Mouse (Mus musculus) left cerebral cortex, adult 6 months (tissue): ENCODE measurements around the gene Gbp2. TPM values are rescaled to one million over a fixed set of nuclear protein-coding genes. Genes with fewer than 3 reads are reported as not detected.

Source experiments
- long read RNA-seq, 2 experiments: library from polyadenylated mRNA; unstranded; transcript quantifications; one replicate each; pipeline ENCODE4 v2.0.0; 2019 to 2020
- polyA plus RNA-seq: library from polyadenylated mRNA; unstranded; fragments of <200 nt; fragmentation: Nextera tagmentation; gene quantifications from 2 replicates; pipeline ENCODE4 v1.2.3, GENCODE M21; 2021

Gbp2 gene
- 2.5 and 3.8 TPM in 2 replicates for polyA plus RNA-seq
- long read RNA-seq, experiment 1, transcript Gbp2-201 (11 exons, 2,516 nt), result major isoform, 11 of 13 reads
- long read RNA-seq, experiment 1, partial matches to known transcripts, result 1 of 13 reads
- long read RNA-seq, experiment 1, other reads (novel, unspliced or antisense), result 1 of 13 reads
- long read RNA-seq, experiment 2, partial matches to known transcripts, result 0 of 1 reads
- long read RNA-seq, experiment 2, other reads (novel, unspliced or antisense), result 0 of 1 reads

DNA sequence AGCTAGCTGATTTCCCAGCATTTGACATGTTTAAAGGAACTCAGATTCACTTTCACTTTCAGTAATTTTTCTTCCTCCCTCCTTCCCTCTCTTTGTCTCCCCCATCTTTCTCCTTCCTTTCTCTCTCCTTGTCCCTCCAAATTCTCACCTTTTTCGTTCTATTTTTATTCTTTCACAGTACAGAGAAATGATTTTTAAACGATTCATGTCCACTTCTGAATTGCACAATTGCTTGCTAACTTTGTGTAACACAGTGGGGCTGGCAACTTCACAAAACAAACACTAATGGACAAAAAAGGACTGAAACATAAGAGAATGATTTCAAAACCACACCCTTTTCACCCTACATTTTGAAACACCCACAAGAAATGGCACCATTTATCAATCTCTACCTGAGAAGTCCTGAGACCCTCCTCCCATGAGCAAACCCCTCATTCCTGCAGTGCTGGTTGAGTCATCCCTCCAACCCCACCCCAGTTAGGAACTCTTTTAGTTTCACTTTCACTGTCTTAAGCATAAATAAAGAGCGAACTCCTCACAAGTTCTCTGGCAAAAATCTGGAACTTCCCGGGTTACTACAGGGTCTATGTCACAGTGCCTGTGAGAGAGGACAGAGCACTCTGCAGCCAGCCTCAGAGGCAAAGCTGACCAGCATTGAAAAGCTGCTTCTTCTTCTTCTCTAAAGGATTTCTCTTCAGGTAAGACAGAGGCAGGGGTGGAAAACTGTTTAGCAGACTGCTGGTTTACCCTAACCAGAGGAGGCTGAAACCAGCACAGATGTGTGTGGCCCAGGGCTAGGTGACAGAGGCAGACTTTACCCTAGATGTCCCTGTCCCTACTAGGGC, at the start of gene Gbp2:
TSS of gene Gbp2 (plus strand) at position 492 of the 845 bp plus-strand sequence.

DNA sequence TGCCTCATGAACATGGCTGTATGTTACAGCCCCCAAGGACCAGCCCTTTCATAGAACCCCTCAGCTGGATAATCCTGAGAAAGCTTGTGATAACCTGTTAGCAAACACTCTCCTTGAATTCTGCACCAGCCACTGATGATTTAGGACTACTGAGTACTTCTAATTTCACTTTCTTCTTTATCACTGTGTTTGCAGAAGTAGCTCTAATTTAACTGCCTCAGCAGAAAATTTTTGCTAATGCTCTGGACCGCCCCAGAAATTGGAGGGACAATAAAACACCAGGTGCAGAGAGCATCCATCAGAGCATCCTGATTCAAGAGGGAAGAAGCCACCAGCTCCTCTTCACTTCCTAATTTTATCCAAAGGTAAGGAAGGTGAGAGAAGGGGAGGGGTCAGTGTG, 25.9 kb upstream of the Gbp2 start, which contains the start of gene Gbp2b:
TSS of gene Gbp2b (plus strand) at position 301 of the 400 bp plus-strand sequence.

Other genes with a start within 250 kb of the Gbp2 start
- 5.3 and 5.5 TPM in 2 replicates for gene Pdlim5, start 224.9 kb upstream of the Gbp2 start, polyA plus RNA-seq
- 0.71 and 0.92 TPM in 2 replicates for gene Gbp5, start 126.6 kb upstream of the Gbp2 start, polyA plus RNA-seq
- gene Gbp7, start 90.3 kb upstream of the Gbp2 start, polyA plus RNA-seq, result 3.3 and 3.5 TPM in 2 replicates
- gene Gbp3, start 60.6 kb upstream of the Gbp2 start, polyA plus RNA-seq, result 3.1 and 4.3 TPM in 2 replicates
- gene Gbp2b, start 25.8 kb upstream of the Gbp2 start, polyA plus RNA-seq, result not detected in 2 replicates
- 8.1 and 8.9 TPM in 2 replicates for gene Kyat3, start 80.4 kb downstream of the Gbp2 start, polyA plus RNA-seq
- 42.5 and 55.7 TPM in 2 replicates for gene Gtf2b, start 144.4 kb downstream of the Gbp2 start, polyA plus RNA-seq